Comparison of ENCODE assay signal across 24 mouse cellular contexts in genomic region chr17:28417771-28418170, GRCm38 (mm10). TPM values are rescaled to one million over a fixed set of nuclear protein-coding genes. Genes with fewer than 3 reads are reported as not detected.
"Had no signal": no experiment of that assay in that cellular context is flagged by ENCODE, and none has a peak within 500 bp of the region (broad histone marks: within the 10 kb centered on the region; RNA-seq: fewer than 3 reads in every experiment).

No protein-coding gene starts in this region.

- H3K4me1 ChIP-seq: midbrain, embryonic 12.5 days; midbrain, embryonic 15.5 days had no signal

- H3K9ac ChIP-seq: liver, embryonic 13.5 days; midbrain, embryonic 12.5 days; midbrain, embryonic 15.5 days; neural tube, embryonic 13.5 days had no signal

- H3K27me3 ChIP-seq: liver, embryonic 13.5 days; midbrain, embryonic 12.5 days; midbrain, embryonic 15.5 days; neural tube, embryonic 13.5 days had no signal

- H3K4me3 ChIP-seq: layer of hippocampus, adult 2 months; liver, embryonic 13.5 days; midbrain, embryonic 12.5 days; midbrain, embryonic 15.5 days; neural tube, embryonic 13.5 days had no signal

- DNase-seq: kidney, adult 18-20 months; kidney, adult 9 months; kidney, postnatal 25 days; layer of hippocampus, adult 9-11 months; liver, embryonic 13.5 days; lung, adult 2 months; lung, postnatal 14 days; lung, postnatal 4 days; retina, postnatal 1 day; right cerebral cortex, postnatal 25 days; thymus, postnatal 25 days had no signal

- H3K4me2 ChIP-seq: liver, embryonic 13.5 days; midbrain, embryonic 12.5 days; midbrain, embryonic 15.5 days; neural tube, embryonic 13.5 days had no signal

- ATAC-seq: midbrain, embryonic 15.5 days had no signal

- H3K9me3 ChIP-seq: liver, embryonic 13.5 days; midbrain, embryonic 12.5 days; midbrain, embryonic 15.5 days; neural tube, embryonic 13.5 days had no signal

- H3K27ac ChIP-seq: kidney, postnatal 0 days; layer of hippocampus, adult 2 months; liver, embryonic 13.5 days; midbrain, embryonic 12.5 days; midbrain, embryonic 15.5 days; neural tube, embryonic 13.5 days; stomach, postnatal 0 days had no signal

RNA-seq across cellular contexts. Expression of gene Tulp1, which starts 52.7 kb away (rescaled TPM):
- total RNA-seq: layer of hippocampus, adult 2 months; layer of hippocampus, postnatal 25 days; left cerebral cortex, adult 18-20 months; left cerebral cortex, postnatal 25 days; liver, adult 2 months; megakaryocyte, adult 5-6 weeks; neutrophil, adult 5-6 weeks had no signal
- polyA plus RNA-seq: liver, adult 2 months; liver, embryonic 16.5 days had no signal
